Mouse (Mus musculus): ENCODE measurements around the gene Zfp287.

Gene Zfp287

GRCm38 (mm10) chr11:62706141-62706540 is 25.6 kb downstream of the Zfp287 start:
- in situ Hi-C loops (cut with MboI, MseI), result no loop called here

DNA sequence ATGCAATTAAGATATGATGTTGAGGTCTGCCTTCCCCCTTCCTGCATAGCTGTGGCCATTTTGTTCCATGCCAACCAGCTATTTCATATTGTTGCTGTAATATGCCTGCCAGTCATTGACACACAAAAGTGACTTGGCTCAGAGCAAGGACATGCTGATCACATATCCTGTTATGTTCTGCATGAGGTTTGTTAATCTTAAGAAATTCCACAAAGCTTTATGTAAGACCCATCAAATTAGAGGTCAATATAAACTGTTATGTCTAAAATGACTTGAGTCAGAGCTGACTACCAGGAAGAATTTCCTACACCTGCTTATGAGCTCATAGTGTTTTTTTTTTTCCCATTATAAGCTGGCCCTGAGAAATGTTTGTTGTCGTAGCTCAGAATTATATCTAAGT is 30.5 kb downstream of the Zfp287 start:
- in situ Hi-C loops (cut with MboI, MseI), result no loop called here

DNA sequence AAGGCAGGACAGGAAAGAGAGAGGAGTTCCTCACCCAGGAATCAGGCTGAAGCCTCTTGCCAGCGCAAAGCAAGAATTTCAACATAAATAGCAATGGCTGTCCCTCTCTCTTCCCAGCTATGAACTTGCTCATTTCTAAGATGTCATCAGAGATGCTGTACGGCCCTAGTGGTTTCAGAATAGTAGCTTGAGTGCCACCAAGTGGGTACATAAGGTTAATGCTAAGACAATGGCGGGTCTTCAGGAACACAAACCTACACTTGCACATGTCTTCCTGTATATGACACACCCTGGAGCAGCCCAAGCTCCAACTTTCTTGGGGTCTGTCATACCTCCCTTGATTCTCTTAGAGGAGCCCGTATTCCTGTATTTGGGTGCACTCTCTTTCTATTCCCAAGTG is 32.0 kb downstream of the Zfp287 start:
- in situ Hi-C loops (cut with MboI, MseI), result no loop called here

GRCm38 (mm10) chr11:62695126-62695525 is 36.6 kb downstream of the Zfp287 start:
- in situ Hi-C loops (cut with MboI, MseI), result no loop called here

DNA sequence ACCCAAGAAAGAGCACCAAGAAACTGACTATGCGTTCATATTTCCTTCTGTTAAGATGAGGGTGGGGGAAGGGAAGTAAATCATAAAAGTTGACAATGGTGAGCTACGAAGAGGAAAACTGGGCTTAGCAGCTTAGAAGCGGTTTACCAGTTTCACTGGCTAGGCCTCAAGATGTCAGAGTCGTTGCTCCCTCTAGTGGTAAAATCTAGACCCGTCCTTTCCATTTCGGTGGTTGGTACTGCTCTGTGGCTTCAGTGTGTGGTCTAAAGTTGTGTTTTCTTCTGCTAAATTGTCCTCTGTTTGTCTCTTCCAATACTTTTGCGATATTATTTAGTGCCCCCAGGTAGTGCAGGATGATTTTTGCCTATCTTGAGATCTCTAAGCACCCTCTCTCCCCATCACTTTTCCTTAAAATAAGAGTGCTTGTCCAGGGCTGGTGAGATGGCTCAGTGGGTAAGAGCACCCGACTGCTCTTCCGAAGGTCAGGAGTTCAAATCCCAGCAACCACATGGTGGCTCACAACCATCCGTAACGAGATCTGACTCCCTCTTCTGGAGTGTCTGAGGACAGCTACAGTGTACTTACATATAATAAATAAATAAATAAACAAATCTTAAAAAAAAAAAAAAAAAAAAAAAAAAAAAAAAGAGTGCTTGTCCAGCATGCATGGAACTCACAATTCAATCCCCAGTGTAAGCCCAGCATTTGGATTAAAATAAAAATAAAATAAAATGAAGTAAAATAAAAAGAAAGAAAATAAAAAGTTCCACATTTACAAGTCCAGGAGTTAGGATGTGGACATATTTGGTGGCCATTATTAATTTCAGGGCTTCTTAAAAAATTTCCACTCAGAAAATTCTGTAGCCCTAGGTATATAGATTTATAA is 38.2 kb downstream of the Zfp287 start:
- in situ Hi-C loops (cut with MboI, MseI), result no loop called here

DNA sequence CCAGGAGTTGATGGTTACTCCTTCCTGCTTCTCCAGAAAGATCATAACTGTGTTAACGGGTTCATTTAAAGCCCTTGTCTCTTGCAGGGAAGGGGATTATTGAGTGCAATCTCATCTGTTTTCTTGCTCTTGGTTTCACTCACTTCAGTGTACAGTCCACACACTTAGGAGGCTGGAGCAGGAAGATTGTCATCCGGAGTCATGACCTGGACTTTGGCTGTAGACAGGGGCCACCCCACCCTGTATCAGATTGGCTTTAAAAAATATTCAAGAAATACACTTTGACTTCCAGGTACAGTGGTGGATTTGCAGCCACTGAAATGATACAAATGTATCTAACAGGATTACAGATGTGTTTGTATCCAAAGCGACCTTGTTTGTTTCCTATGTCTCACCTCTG is 40.1 kb downstream of the Zfp287 start:
- in situ Hi-C loops (cut with MboI, MseI), result no loop called here

GRCm38 (mm10) chr11:62679954-62680353 is 51.8 kb downstream of the Zfp287 start:
- in situ Hi-C loops (cut with MboI, MseI), result loop anchor here (5.0 to 10.0 kb wide), 2 partner anchors 68 to 215 kb away; no protein-coding TSS in a partner anchor

DNA sequence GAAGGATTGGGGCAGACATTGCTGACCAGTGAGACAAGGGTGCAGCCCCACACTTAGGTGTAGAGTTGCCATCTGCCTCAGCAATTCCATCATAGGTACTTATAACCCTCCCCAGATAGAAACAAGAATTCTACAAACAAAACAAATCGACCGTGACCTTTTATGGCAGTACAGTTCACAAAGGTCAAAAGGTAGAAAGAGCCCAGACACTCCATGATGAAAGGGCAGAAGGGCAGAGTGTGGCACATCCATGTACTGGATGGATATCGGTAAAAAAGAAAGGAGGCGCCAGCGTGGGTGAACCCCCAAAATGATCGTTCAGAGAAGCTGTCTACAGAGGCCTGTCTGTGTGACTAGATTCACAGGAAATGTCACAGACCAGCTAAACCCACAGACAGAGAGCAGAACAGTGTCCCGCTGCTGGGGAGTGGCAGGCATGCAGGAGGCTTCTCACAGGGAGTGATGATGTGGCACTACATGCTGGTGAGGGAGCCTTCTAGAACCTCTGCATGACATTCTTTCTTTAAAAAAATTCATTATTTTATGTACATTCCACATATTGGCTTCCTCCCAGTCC is 52.8 kb downstream of the Zfp287 start:
- in situ Hi-C loops (cut with MboI, MseI), result loop anchor here (5.0 to 10.0 kb wide), 2 partner anchors 67 to 214 kb away; no protein-coding TSS in a partner anchor

DNA sequence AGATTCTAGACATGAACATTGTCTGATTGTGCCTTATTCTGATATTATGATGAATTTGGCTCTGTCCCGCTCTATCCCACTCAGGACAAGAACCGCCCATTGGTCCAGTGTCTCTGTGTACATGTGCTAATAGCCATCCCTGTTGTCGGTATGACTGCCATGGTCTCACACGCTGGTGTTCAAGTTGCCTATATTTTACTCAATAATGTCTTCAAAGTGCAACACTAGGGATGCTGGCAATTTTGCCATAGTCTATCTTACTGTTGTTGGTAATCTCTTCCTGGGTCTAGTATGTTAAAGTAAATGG is 55.5 kb downstream of the Zfp287 start:
- in situ Hi-C loops (cut with MboI, MseI), result loop anchor here (5.0 to 10.0 kb wide), 2 partner anchors 64 to 211 kb away; no protein-coding TSS in a partner anchor

DNA sequence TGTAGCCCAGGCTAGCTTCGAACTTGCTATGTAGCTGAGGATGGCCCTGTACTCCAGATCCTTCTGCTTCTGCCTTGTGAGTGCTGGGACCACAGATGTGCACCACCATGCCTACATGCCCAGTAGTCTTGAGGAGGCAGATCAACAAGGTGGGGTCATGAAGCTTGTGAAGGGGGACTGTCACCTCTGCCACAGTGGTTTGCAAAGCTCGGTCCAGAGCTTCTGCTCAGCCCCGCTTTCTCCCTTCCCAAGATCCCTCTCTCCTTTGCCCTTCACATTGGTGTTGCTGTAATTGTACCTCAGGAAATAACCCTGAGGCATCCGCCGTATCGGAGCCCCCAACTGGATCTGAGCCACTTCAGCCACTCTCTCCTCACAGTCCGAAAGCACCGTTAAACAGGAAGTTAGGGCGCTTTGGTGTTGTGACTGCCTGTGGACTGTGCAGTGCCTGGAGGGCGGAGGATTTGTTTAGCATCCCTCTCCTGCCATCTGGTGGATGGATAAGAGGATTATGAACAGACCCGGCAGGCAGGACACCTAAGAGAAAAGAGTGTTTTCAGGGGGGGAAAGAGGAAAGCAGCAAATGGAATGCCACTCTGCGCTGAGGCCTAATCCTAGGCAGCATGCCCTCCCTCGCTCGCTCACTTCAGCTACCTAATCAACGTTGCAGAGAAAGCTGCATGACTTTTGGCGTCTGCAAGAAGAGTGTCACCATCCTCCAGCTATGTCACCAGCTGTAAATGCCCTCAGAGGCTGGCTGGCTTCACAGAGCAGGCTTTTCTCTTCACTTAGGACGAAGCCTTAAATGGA is 56.0 kb downstream of the Zfp287 start:
- in situ Hi-C loops (cut with MboI, MseI), result loop anchor here (5.0 to 10.0 kb wide), 2 partner anchors 63 to 211 kb away; no protein-coding TSS in a partner anchor

DNA sequence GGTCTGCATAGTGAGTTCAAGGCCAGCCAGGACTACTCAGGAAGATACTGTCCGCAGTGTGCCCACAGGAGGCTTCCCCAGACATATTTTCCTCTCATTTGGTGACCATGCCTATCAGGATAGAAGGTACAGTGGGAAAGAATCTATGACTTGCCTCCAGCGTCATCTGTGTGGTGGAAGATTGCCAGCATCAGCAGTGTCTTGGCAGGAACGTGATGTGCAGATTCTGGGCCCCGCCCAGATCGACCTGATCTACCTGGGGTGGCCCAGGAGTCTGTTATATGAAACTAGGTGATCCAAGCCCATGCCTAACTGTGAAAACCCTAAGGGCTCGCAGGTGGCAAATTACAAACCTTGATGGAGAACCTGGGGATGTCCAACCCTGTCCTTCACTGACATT is 61.7 kb downstream of the Zfp287 start:
- in situ Hi-C loops (cut with MboI, MseI), result loop anchor here in 1 of 2 experiments (10.0 kb wide), 1 partner anchor 205 kb away; no protein-coding TSS in a partner anchor

DNA sequence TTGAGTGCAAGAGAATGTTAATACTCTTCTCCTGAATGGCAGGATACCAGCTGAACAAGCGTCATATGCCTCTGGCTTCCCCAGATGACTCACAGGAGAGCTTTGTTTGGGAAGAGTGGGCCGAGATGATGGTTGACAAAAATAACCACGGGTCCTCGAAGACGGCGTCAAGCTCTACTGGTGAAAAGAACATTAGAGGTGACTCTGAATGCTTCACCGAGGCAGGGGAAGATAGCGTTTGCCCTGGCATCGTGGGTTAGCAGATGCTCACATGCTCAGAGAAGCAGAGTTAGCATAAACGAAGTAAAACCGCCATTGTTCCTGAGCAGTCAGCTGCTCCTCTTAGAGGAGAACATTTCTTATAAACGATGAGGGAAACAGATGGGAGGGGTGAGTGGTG is 62.2 kb downstream of the Zfp287 start:
- in situ Hi-C loops (cut with MboI, MseI), result no loop called here

- in situ Hi-C loops (cut with MboI, MseI), result no loop called here
Measured at GRCm38 (mm10) chr11:62668986-62669385, 62.7 kb downstream of the Zfp287 start.

DNA sequence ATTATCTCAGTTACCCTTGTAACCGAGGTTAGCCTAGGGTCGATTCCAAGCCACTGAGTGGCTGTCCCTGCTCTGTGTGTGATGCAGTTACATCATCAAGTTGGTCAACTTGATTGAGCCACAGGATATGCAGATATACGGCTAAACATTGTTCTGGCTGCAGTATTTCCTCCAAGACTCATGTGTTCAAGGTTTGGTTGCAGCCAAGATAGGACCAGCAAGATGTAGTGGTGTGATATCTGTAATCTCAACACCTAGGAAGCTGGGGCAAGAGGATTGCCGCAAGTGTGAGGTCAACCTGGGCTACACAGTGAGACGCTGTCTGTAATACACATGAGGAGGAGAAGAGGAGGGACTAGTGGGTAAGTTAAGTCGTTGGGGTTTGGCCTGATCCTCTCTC is 67.5 kb downstream of the Zfp287 start:
- in situ Hi-C loops (cut with MboI, MseI), result no loop called here

GRCm38 (mm10) chr11:62660885-62661284 is 70.8 kb downstream of the Zfp287 start:
- in situ Hi-C loops (cut with MboI, MseI), result no loop called here

DNA sequence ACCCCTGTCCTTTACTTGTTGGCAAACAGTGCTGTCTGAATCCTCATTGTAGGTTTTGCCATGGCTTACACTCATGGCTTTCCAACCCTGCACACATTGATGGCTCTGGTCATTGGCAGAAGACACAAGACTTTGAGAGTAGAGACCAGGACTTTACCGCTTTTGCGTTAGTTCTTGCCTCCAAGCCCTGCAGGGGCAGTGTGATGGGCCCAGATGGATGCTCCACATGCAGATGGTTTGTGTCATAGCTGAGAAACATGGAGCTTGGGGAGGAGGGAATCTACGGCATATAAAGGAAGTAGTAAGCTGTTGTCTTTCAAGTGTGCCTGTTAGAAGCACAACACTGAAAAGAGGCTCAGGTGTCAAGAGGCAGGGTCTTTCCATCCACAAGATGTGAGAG is 79.6 kb downstream of the Zfp287 start:
- in situ Hi-C loops (cut with MboI, MseI), result no loop called here

DNA sequence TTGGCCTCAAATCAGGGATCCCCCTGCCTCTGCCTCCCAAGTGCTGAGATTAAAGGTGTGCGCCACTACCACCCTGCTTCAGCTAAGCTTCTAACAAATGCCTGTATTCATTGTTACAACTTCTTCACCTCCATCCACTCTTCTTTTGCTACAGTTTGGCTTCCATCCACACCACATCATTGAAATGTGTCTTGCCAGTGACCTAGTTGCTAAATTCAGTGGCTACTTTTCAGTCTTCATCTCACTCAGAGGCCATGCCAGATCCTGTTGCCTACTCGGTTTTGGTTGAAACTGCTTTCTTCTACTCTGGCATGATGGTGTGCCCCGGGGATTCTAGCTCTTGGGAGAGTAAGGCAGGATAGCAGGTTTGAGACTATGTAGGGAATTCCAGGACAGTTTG is 80.1 kb downstream of the Zfp287 start:
- in situ Hi-C loops (cut with MboI, MseI), result no loop called here
